Mouse (Mus musculus) midbrain, embryonic 16.5 days (tissue): ENCODE data around the gene Aipl1. TPM values are rescaled to one million over a fixed set of nuclear protein-coding genes. Genes with fewer than 3 reads are reported as not detected.

Source experiments
- ATAC-seq: fragments of 200-750 bp; cut with Nextera tagmentation; 2 replicates; pipeline ENCODE4 v1.8.0; 2017; ENCODE audit warnings: moderate TSS enrichment
- H3K27ac ChIP-seq: fragments of 300-500 bp; sonication (generic); 2 replicates; pipeline ENCODE4 v1.5.1; 2014; ENCODE audit warnings: mild to moderate bottlenecking, low read length, mixed read lengths
- H3K27me3 ChIP-seq: fragments of 300-500 bp; sonication (generic); 2 replicates; pipeline ENCODE4 v1.6.1; 2014; ENCODE audit warnings: low read depth, low read length, mixed read lengths; ENCODE audit not compliant: control insufficient read depth, insufficient read depth
- H3K36me3 ChIP-seq: fragments of 300-500 bp; sonication (generic); 2 replicates; pipeline ENCODE4 v1.6.1; 2014; ENCODE audit warnings: mild to moderate bottlenecking, low read length, moderate library complexity, mixed read lengths; ENCODE audit not compliant: control insufficient read depth, insufficient read depth
- H3K4me1 ChIP-seq: fragments of 300-500 bp; sonication (generic); 2 replicates; pipeline ENCODE4 v1.6.1; 2014; ENCODE audit warnings: mild to moderate bottlenecking, low read length, mixed read lengths; ENCODE audit not compliant: control insufficient read depth, insufficient read depth
- H3K4me2 ChIP-seq: fragments of 300-500 bp; sonication (generic); 2 replicates; pipeline ENCODE4 v1.6.1; 2014; ENCODE audit warnings: mild to moderate bottlenecking, low read length, mixed read lengths
- H3K4me3 ChIP-seq: fragments of 300-500 bp; sonication (generic); 2 replicates; pipeline ENCODE4 v1.5.1; 2014; ENCODE audit warnings: low read depth, mild to moderate bottlenecking, low read length, moderate library complexity, mixed read lengths
- H3K9ac ChIP-seq: fragments of 300-500 bp; sonication (generic); 2 replicates; pipeline ENCODE4 v1.6.1; 2014; ENCODE audit warnings: low read depth, low read length, mixed read lengths
- H3K9me3 ChIP-seq: fragments of 300-500 bp; sonication (generic); replicated peaks from 2 replicates; pipeline ENCODE4 v1.6.1; 2014; ENCODE audit warnings: mild to moderate bottlenecking, low read length, mixed read lengths; ENCODE audit not compliant: control insufficient read depth, poor library complexity, severe bottlenecking
- WGBS: fragments of 180-500 bp; shearing (Covaris S2); extraction: QIAGEN DNeasy Blood & Tissue Kit; methylation state at CpG from one replicate; pipeline ENCODE4 v1.1.7; 2014; 5-methylcytosine and 5-hydroxymethylcytosine counted together
- polyA plus RNA-seq: library from polyadenylated mRNA; unstranded; fragments of >200 nt; fragmentation: Nextera tagmentation; extraction: Ambion mirVana; gene quantifications from 2 replicates; pipeline ENCODE4 v1.2.1, GENCODE M21; 2015

Gene Aipl1
- polyA plus RNA-seq, 1 experiment from 2014 or later, result 0.65 TPM

DNA sequence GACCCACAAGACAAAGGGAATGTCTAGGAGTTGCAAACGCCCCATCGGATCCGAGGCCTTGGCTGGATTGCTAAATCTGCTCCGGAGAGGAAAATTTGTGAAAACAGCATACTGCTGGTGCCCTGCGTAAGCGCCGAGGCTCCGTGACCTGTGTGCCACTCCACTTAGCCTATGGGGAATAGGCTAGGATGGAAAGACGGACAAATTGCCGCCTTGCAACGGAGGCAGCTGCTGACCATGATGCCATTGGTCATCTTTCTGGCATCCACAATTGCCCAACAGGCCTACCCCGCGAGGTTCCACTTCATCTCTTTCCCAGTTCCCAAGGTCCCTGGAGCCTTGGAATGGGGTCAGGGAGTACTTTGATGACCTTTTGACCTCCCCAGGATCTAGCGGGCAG, 5.3 kb upstream of the Aipl1 start:
- under 1% methylated on average over 14 of the region's 14 CpGs for WGBS
- no peaks in the 10 kb centered on the region for H3K9me3 ChIP-seq
- peaks cover 42% of the 10 kb centered on the region for H3K4me1 ChIP-seq
- peak overlapping the region; percentile 52 for H3K9ac ChIP-seq
- H3K36me3 ChIP-seq, result no peaks in the 10 kb centered on the region
- H3K4me3 ChIP-seq, result peak overlapping the region; percentile 53
- H3K27ac ChIP-seq, result no peak overlapping the region
- peak overlapping the region; percentile 77 for H3K4me2 ChIP-seq
- no peaks in the 10 kb centered on the region for H3K27me3 ChIP-seq
- no peak for ATAC-seq

DNA sequence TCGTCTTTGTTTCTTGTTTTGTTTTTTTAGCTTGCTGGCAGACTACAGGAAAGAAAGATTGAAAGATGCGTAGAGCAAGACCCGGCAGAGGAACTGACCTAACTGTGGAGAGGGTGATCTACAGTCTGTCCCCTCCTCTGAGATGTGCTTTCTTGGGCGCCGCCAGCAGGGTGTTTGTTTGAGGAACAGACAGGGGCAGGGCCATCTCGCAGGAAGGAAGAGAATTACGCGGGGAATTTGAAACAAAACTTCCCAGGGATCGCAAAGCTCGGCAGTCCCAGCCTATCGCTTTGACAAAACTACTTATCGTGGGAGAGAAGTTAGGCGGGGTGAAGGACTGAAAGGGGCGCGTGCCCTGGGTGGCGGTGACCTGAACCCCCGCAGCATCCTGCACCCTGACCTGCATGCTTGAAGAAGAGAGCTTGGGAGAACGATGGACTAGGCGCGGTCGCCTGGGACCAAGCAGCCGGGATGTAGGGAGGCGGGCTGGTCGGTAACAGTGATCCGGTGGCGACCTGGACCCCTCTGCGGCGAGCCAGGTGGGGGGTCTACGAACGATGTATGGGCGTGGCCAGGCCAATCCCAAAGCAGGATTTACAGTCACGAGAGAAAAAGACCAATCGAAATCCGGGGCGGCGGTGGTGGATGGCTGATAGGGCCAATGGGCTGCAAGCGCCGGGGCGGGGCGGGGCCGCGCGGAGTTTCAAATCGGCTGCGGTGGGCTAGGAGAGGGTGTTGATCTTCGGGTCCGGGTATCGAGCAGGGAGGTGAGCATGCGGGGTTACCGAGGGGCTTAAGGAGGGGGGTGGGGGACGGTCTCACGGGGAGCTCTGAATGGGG, 4.7 kb upstream of the Aipl1 start, which contains the start of gene Pimreg:
TSS of gene Pimreg (plus strand) at position 265 of the 840 bp plus-strand sequence.
- H3K27me3 ChIP-seq, result no peaks in the 10 kb centered on the region
- no peaks in the 10 kb centered on the region for H3K36me3 ChIP-seq
- ATAC-seq, result peak; percentile 90
- H3K9me3 ChIP-seq, result no peaks in the 10 kb centered on the region
- peaks cover 42% of the 10 kb centered on the region for H3K4me1 ChIP-seq
- peak within 1 kb of the TSS; percentile 62 for H3K9ac ChIP-seq
- H3K27ac ChIP-seq, result peak within 1 kb of the TSS; percentile 40
- WGBS, result under 1% methylated on average over 52 of the region's 52 CpGs
- H3K4me3 ChIP-seq, result peak within 1 kb of the TSS; percentile 53
- peak within 1 kb of the TSS; percentile 77 for H3K4me2 ChIP-seq

DNA sequence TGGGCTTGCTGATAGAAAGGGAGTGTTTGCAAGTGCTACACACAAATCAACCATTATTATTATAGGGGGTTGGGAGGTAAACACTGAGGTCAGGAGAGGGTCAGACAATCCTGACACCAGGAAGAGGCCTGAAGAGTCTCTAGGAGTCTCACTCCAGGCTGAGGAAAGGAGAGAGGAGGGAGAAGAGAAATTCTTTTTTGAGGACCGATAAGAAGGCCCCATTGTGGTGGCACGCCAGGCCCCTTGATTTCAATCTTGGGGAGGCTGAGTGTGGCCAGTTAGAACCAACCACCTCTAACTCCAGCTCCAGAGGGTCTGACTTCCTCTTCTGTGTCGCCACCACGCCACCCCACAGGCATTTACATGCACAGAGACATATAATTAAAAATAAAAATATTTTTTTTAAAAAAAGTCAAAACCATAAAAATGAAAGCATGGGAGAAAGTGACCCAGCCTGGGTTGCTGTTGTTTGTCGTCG, 4.0 kb upstream of the Aipl1 start:
- Histone ChIP-seq H3K4me3 (peak overlapping the region; percentile 53), H3K9me3 (no peaks in the 10 kb centered on the region), H3K9ac (peak overlapping the region; percentile 62; the same call in 1 of the 2 replicates), H3K36me3 (no peaks in the 10 kb centered on the region), H3K4me1 (peaks cover 42% of the 10 kb centered on the region), H3K27ac (no peak overlapping the region), H3K4me2 (peak overlapping the region; percentile 77), H3K27me3 (no peaks in the 10 kb centered on the region)
- no peak for ATAC-seq
- WGBS, result 19% methylated on average over 6 of the region's 6 CpGs

DNA sequence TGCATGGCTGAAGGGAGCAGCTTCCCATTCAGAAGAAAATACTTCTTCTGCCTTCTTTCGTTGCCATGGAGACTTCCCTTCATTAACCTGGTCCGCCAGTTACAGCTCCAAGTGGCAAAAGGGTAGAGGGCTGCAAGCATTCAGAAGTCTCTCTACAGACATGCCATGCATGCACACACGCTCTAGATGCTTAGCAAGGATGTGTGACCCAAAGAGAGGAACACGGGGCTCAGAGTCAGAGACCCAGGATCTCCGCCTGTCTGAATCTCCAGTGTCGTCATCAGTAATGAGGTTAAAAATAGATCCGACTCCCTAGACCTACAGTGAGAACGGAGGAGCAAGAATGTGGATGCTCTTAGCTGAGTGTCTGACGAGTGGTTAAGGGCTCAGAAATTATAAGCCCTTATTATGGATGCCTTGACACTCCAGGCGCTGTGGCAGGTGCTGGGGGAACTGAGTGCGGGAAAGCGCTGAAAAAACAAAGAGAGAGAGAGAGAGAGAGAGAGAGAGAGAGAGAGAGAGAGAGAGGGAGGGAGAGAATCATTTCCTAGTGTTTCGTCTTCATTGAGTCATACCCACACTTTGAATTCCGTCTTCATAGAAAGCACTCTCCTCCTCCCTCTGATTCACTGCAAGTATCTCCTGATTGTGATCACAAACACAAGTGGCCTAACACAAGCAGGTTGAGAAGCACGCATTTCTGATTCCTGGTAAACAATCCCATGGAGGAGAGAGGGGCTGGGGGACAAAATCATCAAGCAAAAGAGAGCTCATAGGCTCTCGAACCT, 2.5 kb upstream of the Aipl1 start:
- Histone ChIP-seq H3K9me3 (no peaks in the 10 kb centered on the region), H3K4me1 (peaks cover 42% of the 10 kb centered on the region), H3K4me2 (peak overlapping the region; percentile 49), H3K36me3 (no peaks in the 10 kb centered on the region), H3K9ac (peak overlapping the region; percentile 40), H3K4me3 (0 out of 2 replicates have a peak overlapping the region, but pooled peaks have one; percentile 4), H3K27me3 (no peaks in the 10 kb centered on the region), H3K27ac (peak overlapping the region; percentile 74)
- 14% methylated on average over 16 of the region's 16 CpGs for WGBS
- peak; percentile 52 for ATAC-seq

DNA sequence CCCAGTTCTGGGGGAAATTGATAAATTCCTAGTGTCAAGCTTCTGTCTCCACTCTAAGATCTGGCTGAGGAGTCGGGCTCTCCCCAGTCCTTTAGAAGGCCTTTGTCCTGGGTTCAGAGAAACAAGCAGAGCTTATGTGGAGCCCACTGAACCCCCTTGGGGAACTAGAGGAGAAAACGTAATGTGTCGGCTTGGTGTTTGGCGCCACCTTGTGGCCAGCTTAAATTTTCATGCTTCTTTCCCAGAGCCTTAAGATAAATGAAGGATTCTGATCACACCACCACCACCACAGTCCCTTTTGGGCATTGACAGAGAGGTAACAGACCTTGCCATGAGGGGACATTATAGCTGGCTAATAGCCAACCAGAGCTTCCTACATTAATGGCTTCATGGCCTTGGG, 687 bp upstream of the Aipl1 start:
- Histone ChIP-seq H3K9me3 (no peaks in the 10 kb centered on the region), H3K27me3 (no peaks in the 10 kb centered on the region), H3K27ac (no peak overlapping the region), H3K4me1 (peaks cover 38% of the 10 kb centered on the region), H3K4me3 (no peak overlapping the region), H3K4me2 (no peak overlapping the region), H3K36me3 (no peaks in the 10 kb centered on the region), H3K9ac (no peak overlapping the region)
- 0% methylated on average over 4 of the region's 4 CpGs for WGBS
- no peak for ATAC-seq

DNA sequence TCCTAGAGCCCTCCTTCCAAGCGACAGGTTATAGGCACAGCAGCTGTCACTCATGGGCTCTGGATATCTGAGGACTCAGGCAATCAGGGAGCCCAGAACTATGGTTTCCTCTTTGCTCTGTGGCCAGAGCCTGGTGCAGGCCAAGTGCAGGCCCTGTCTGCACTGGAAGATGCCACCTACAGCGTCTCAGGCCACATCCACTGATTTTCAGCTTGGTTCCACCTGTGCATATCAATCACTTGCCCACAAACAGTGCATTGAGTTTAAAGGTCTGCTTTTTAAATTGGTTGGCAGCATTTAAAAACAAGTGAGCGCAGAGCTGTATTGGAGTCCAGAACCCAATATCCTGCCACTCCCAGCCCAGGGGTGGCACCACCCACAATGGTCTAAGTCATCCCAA, 4.7 kb downstream of the Aipl1 start:
- 93% methylated on average over 3 of the region's 3 CpGs for WGBS
- no peaks in the 10 kb centered on the region for H3K4me1 ChIP-seq
- no peak overlapping the region for H3K9ac ChIP-seq
- no peaks in the 10 kb centered on the region for H3K9me3 ChIP-seq
- no peaks in the 10 kb centered on the region for H3K27me3 ChIP-seq
- ATAC-seq, result no peak
- no peak overlapping the region for H3K27ac ChIP-seq
- H3K36me3 ChIP-seq, result no peaks in the 10 kb centered on the region
- H3K4me3 ChIP-seq, result no peak overlapping the region
- no peak overlapping the region for H3K4me2 ChIP-seq

DNA sequence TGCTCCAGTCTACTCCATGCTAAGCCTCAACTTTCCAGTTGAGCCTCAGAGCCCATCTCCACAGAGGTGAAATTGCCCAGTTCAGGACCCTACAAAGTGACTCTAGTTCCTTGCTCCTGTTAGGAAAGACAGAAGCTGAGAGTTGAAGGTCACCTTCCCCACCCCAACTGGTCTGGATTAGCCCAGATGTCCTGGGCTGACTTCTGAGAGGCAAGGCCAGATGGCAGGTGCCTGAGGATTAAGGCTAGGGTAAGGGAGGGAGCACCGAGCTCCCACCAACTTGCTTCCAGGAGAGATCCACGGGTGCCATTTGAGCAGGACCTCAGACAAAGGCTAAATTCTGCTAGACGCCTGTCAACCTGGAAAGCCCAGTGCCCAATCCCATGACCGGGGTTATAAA, 5.2 kb downstream of the Aipl1 start:
- H3K9ac ChIP-seq, result no peak overlapping the region
- no peak overlapping the region for H3K4me3 ChIP-seq
- no peaks in the 10 kb centered on the region for H3K9me3 ChIP-seq
- 85% methylated on average over 4 of the region's 4 CpGs for WGBS
- H3K36me3 ChIP-seq, result no peaks in the 10 kb centered on the region
- H3K27me3 ChIP-seq, result no peaks in the 10 kb centered on the region
- no peak for ATAC-seq
- no peak overlapping the region for H3K27ac ChIP-seq
- no peak overlapping the region for H3K4me2 ChIP-seq
- H3K4me1 ChIP-seq, result no peaks in the 10 kb centered on the region

DNA sequence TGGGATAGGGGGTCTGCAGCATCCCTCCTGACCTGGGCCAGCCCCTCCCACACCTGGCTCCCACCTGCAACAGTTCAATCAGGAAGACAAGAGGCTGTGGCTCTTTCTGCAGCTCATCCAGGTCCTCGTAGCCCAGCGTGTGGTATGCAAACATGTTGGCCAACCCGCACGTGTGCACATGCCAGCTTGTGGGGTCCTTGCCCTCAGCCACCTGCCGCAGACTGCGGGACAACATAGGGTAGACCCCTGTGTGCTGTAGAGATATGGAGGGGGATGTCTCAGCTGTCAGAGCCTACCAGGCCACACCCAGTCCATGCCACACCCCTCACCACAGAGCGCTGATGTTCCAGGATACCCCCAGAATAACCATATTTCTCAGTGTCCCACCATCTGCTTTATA, 6.0 kb downstream of the Aipl1 start:
- Histone ChIP-seq H3K4me1 (no peaks in the 10 kb centered on the region), H3K36me3 (no peaks in the 10 kb centered on the region), H3K9ac (no peak overlapping the region), H3K9me3 (no peaks in the 10 kb centered on the region), H3K27me3 (no peaks in the 10 kb centered on the region), H3K4me2 (no peak overlapping the region), H3K27ac (no peak overlapping the region), H3K4me3 (no peak overlapping the region)
- ATAC-seq, result no peak
- 90% methylated on average over 7 of the region's 7 CpGs for WGBS

DNA sequence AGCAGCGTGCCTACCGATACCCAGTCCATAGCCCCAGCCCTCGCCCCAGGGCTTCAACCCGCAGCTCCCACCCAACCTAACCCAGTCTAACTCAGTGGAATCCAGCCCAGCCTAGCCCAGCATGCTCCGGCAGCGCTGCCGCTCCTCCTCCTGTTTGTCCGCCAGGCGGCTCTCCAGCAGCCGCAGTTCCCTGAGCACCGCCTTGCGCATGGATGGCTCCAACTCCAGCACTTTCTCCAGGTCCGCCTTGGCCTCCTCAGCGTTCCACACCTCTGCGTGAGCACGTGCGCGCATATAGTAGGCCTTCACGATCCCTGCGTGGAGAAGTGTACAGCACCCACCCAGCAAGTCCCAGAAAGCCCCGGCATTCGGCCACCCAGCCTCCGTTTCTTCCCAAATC, 8.2 kb downstream of the Aipl1 start:
- H3K4me3 ChIP-seq, result no peak overlapping the region
- no peaks in the 10 kb centered on the region for H3K36me3 ChIP-seq
- no peak overlapping the region for H3K4me2 ChIP-seq
- no peak overlapping the region for H3K27ac ChIP-seq
- H3K9me3 ChIP-seq, result no peaks in the 10 kb centered on the region
- 23% methylated on average over 23 of the region's 23 CpGs for WGBS
- 0 out of 2 replicates have a peak, but pooled peaks cover 2% of the 10 kb centered on the region for H3K4me1 ChIP-seq
- ATAC-seq, result no peak
- no peak overlapping the region for H3K9ac ChIP-seq
- H3K27me3 ChIP-seq, result no peaks in the 10 kb centered on the region
